Mouse (Mus musculus): ENCODE measurements at regions not wholly inside any gene's neighbourhood (a gene's known extent, or its start where the extent isn't known, plus 50 kb on each side); places are given as distances from the start of the nearest gene placed in this dataset.

DNA sequence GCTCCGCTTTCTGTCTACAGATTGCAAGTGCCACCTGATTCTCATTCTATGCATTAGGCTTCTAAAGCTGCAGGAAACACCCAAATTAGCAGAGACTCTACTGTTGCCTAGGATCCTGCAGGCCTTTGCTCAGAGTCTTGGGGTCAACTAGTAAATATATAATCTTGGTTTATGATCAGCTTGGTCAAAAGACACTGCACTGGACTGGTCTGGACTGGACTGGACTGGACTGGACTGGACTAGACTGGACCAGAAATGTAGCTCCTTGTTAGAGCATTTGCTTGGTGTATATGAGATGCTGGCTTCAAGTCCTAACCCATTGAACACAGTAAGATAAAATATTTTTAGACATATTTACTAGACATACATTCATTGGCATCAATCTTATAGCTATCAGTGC, 53.7 kb upstream of the Car8 start:
- TF ChIP-seq POLR2A (IDR thresholded peaks at IDR 0.05; ENCODE audit: borderline replicate concordance, insufficient read depth, low read length) (no peak), CTCF (IDR thresholded peaks at IDR 0.05; ENCODE audit: borderline replicate concordance, insufficient read depth, low read depth, low read length) (no peak)
- WGBS: 92% methylated on average over 1 of the region's 1 CpGs
- Histone ChIP-seq H3K27ac (ENCODE audit: insufficient read depth, low read length) (no peak overlapping the region), H3K27me3 (ENCODE audit: control insufficient read depth, insufficient read depth, low read length) (no peaks in the 10 kb centered on the region), H3K4me3 (replicated peaks; ENCODE audit: insufficient read depth, low read depth, low read length) (no peak overlapping the region), H3K4me1 (ENCODE audit: control insufficient read depth, insufficient read depth, low read length) (no peaks in the 10 kb centered on the region)
- DNase-seq: no peak

DNA sequence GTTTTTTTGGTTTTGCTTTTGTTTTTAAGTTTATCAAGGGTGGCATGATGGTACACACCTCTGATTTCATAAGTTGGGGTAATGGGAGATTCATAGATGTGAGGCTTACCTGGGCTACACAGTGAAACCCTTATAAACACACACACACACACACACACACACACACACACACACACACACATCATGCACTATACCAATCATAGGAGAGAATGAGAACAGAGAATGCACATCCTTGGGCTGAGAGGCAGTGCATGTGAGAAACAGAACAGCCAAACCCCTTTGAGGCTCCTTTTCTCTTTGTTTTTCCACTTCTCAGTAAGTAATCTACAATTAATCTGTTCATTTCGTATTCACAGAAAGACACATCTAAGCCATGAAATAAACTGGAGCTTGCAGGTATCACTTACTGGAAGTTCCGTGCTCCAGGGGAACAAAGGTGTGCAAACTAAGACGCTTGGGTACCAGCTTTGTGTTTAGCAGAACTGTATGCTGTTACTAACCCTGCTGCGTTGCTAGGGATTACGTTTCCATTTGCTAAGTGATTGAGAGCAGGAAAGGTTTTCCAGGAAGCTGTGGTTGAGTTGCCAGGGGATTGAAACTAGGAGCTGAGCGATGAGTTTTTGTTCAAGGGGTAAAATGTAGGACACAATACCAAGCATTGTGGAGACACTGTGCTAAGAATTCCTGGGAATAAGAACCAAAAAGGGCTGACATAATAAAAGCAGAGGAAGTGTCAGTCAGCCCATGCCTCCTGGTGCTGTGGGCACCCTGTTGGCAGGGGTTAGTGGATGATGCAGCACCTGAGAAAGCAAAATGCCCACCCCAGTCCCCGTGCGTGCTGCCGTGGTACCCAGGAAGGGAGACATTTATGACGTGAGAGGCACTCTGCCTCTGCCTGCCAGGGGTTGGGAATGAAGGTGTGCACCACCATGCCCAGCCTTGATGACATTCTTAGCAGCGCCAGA, 53.0 kb upstream of the Car8 start:
- Histone ChIP-seq H3K27ac (ENCODE audit: insufficient read depth, low read length) (no peak overlapping the region), H3K4me1 (ENCODE audit: control insufficient read depth, insufficient read depth, low read length) (no peaks in the 10 kb centered on the region), H3K27me3 (ENCODE audit: control insufficient read depth, insufficient read depth, low read length) (no peaks in the 10 kb centered on the region), H3K4me3 (replicated peaks; ENCODE audit: insufficient read depth, low read depth, low read length) (no peak overlapping the region)
- WGBS: 68% methylated on average over 11 of the region's 11 CpGs
- no peak for DNase-seq
- TF ChIP-seq POLR2A (IDR thresholded peaks at IDR 0.05; ENCODE audit: borderline replicate concordance, insufficient read depth, low read length) (no peak), CTCF (IDR thresholded peaks at IDR 0.05; ENCODE audit: borderline replicate concordance, insufficient read depth, low read depth, low read length) (no peak)

DNA sequence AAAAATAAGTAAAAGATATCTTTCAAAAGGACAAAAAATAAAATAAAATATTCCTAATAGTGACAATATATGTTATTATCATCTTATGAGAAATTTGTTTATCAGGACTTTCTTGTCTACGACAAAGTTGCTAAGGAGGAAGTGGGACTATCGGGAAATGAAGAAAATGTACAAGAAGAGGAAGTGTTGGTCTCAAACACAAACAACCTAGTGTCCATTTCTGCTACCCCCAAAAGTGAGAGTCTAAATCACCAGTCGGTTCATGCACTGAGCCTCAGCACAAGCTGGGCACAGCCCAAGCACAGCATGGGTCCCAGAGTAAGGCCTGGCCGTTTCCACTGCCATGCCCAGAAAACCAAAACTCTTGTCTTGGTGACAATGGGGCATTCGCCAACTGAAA, 51.1 kb upstream of the Car8 start:
- Histone ChIP-seq H3K4me3 (replicated peaks; ENCODE audit: insufficient read depth, low read depth, low read length) (no peak overlapping the region), H3K27ac (ENCODE audit: insufficient read depth, low read length) (no peak overlapping the region), H3K4me1 (ENCODE audit: control insufficient read depth, insufficient read depth, low read length) (no peaks in the 10 kb centered on the region), H3K27me3 (ENCODE audit: control insufficient read depth, insufficient read depth, low read length) (no peaks in the 10 kb centered on the region)
- WGBS: 49% methylated on average over 5 of the region's 5 CpGs
- DNase-seq: no peak
- TF ChIP-seq CTCF (IDR thresholded peaks at IDR 0.05; ENCODE audit: borderline replicate concordance, insufficient read depth, low read depth, low read length): no peak
- no peak for TF ChIP-seq POLR2A (IDR thresholded peaks at IDR 0.05; ENCODE audit: borderline replicate concordance, insufficient read depth, low read length)

All from cerebellum, adult 2 months (tissue).